Mouse (Mus musculus): Measurements from ENCODE around the gene Ptk7.

GRCm38 (mm10) chr17:46649811-46650210, 20.5 kb upstream of the Ptk7 start:
- no peak for TF ChIP-seq CTCF (IDR thresholded peaks at IDR 0.05; ENCODE audit: borderline replicate concordance, insufficient read depth, low read depth, low read length)
- TF ChIP-seq POLR2A (IDR thresholded peaks at IDR 0.05; ENCODE audit: borderline replicate concordance, insufficient read depth, low read length) = no peak
